Mouse (Mus musculus): ENCODE data around the gene Gm20388.

Gene Gm20388

DNA sequence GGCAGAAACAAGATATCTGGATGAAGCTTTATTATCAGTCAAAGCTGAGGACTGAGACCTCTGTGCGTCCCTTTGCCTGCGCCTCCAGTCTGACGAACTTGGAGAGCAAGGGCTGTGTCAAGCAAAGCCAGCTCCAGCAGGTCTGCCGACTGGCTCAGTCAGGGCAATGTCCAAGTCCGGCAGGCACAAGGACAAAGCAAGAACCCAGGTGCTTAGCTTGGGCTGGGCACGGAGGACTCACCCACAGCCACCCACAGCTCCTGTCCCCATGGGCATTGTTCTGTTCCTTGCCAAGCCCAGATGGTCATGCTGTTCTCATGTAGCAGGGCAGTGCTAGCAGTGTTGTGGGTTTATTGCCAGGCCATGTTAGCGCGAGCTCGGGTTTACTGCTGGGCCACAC lies 3734.6 kb downstream of the Gm20388 start:
- no peak for DNase-seq

DNA sequence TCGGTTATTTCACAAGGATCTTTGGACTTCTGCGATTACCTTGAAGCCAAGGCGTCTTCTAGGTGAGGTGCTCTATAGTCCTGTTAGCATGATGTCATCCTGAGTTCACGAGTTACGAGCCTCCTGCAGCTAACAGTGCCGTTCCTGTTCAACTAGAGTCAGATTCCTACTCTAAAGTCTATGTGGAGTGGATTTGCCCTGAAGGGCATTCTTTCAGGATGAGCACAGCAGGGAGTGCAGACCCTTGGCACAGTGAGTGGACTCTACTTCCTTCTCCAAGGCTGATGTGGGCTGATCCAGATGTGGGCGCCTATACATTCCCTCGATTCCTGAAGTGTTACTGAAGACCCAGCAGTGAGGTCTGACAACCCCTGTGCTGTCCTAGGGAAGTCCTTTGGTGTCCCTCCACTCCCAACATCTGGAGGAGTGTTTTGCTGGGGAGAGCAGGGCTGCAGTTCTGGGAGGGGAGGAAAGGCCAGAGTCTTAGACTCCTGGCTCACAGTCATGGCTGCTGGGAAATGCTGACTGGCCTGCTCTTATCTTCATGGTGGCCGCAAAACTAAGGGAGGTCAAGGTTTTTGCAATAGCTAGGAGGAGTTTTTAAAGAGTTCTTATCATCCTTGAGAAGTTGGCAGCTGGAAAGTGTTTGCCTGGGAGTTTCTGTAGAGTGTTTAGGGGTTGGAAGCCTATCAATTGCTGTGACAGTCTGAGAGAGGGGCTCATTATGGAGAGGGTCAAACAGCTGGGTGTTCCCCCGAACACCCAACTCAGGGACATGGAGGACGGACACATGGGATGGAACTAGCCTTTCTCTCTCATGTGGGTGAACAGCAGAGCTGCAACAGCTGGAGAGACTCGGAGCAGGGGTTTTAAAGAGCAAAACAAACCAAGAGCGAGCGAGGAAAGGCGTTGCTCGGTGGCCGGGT lies 3737.9 kb downstream of the Gm20388 start:
- DNase-seq, result no peak

DNA sequence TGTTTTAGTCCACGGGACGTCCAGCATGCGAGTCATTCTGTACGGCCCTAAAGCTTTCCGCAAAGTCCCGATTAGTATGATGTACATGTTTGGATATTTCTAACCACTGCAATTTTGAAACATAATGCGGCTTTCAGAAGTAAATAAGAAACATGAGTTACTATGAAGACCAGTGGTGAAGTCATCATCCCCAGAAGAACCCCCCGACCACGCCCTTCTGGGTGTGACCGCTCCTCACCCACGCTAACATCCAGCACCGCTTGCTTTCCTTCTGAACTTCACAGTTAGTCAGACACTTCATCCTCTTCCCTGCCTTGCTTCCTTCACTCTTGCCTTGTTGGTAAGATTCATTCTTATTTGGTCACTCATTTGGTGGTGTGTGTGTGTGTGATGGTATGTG lies 3738.8 kb downstream of the Gm20388 start:
- DNase-seq, result no peak

DNA sequence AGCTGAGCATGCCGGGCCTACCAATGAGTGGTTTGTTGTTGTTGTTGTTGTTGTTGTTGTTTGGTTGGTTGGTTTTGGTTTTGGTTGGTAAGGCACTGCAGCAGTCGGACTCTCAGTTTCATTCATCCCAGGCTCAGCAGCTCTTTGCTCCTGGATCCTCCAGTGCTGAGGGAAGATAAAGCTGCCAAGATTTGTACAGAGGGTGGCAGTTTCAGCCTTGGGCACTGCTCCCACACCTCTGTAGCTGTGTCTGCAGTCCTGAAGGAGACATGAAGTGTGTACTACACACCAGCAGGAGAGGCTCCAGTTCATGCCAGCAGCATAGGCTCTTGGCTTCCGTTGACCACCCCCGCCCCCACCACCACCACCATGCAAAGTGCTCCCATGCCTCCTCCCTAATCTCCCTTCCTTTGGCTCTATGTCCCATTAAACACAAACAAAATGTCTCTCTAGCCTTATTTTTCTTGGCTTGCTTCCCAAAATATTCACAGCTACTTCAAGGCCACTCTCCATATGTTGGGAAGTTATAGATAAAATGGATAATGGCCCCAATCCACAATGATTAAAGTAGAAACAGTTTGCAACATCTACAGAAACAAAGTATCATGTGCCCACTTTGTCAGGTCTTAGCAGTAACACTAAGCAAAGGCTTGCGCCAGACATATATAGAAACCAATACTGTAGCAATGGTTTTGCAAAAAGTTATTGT lies 3740.9 kb downstream of the Gm20388 start:
- no peak for DNase-seq

DNA sequence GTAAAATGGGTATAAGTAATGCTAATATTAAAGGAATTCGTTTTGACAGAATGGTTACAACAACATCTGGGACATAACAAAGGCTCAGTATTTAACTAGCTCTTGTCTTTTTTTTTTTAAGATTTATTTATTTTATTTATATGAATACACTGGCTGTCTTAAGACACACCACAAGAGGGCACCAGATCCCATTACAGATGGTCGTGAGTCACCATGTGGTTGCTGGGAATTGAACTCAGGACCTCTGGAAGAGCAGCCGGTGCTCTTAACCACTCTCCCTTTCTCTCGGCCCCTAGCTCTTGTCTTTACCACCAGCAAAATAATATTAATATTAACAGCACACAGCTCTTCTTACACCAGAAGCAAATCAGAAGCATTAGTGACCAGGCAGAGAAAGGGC lies 3742.0 kb downstream of the Gm20388 start:
- no peak for DNase-seq

DNA sequence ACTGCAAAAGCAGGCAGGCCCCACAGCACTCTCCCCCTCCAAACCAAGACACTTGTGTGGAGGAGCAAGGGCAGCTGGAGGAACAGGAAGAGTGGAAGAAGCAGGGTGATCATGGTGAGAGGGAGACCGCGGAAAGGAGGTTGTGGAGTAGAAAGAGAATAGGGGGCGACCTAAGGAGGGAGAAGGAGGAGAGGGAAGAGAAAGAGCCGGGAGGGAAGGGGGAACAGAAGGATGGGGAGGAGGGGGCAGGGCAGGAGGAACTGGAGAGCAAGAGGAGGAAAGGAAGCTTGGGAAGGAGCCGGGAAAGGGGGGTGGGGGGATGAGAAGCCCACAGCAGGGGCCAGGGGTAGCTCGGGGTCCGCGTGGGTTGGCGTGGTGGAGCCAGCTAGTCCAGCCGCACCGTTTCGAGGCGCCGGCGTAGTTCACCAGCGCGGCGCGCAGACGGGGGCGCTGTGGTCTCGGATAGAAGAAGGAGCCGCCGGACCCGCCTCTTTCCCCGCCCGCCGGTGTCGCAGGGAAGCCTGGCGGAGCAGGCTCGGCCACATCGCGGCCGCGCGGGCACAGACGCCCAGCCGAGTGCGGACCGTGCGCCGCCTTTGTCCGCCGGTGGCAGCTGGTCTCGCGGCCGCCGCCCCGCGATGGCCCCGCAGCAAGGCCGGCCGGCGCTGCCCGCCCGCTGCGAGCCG lies 3742.8 kb downstream of the Gm20388 start, which contains the start of gene Rhou:
Rhou (plus strand) TSS at position 622 of the 686 bp plus-strand sequence.
- DNase-seq, result peak; percentile 97

DNA sequence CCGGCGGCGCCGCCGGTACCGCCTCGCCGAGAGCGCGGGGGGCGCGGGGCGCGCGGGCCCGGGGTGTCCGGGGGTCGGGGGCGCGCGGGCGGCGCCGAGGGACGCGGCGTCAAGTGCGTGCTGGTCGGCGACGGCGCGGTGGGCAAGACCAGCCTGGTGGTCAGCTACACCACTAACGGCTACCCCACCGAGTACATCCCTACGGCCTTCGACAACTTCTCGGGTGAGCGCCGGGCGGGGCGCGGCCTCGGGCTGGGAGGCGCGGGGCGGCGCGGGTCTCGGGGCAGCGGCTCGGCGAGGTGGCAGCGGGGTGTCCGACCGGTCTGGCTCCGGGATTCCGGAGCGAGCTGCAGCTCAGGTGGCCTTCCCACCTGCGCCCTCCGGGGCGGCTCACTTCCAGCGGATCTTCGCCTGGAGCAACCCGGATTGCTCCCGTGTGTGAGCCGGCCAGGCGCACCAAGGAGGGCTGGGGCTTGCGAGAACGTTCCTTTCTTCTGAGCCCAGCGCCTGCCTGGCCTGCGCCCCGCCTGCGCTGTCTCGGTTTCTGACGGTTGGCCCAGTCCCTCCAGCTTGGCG lies 3743.4 kb downstream of the Gm20388 start:
- DNase-seq, result peak; percentile 78

DNA sequence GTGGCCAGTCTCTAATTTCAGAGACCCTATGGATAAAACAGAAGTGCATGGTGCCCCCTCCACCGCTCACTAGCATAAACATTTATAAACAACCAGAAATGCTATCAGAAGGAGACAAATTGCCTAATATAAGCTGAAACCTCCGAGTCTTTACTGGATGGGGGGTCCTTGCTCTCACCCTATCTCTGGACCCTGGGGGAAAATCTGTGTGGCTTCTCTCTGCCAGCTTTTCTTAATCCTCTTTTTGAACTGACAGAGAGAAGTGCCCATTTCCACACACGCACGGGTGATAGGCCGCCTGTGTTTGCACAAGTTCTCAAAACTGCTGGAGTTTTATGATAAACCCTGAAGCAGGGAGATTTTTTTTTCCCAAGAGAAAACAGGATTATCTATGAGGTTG lies 3744.1 kb downstream of the Gm20388 start:
- no peak for DNase-seq

DNA sequence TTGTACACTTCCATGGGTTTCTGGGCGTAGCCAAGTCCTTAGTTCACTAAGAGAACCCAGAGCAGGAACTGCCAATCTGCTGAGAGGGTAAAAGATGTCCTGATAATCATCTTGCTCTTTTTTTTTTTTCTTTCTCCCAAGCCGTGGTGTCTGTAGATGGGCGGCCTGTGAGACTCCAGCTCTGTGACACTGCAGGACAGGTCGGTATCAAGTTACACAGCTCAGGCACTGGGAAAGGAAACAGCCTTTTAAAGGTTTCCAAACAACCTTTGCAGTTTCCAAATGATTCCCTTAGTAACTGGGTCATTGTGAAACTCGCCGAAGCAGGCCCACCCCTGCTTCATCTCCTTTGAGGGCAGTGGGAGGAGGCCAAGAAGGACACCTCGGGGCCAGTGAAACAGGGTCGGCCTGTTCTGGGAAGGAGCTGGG lies 3744.7 kb downstream of the Gm20388 start:
- DNase-seq, result peak; percentile 65

DNA sequence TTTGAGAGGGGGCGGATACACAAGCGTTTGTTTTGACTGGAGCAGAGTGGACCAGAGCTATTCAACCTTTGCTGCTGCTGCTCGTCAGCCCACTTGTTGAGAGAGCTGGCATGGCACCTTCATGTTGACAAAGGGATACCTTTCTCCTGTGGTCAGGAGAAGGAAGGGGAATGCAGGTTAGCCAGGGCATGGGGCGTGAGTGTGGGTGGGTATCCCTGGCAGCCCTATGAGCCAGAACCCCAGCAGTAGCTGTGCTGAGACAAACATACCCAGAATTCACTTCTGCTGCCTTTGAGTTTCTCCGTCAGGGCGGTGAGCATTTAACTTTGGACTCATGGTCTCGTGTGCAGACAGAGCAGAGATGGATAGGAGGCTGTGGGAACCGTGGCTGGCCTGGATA lies 3747.2 kb downstream of the Gm20388 start:
- no peak for DNase-seq

DNA sequence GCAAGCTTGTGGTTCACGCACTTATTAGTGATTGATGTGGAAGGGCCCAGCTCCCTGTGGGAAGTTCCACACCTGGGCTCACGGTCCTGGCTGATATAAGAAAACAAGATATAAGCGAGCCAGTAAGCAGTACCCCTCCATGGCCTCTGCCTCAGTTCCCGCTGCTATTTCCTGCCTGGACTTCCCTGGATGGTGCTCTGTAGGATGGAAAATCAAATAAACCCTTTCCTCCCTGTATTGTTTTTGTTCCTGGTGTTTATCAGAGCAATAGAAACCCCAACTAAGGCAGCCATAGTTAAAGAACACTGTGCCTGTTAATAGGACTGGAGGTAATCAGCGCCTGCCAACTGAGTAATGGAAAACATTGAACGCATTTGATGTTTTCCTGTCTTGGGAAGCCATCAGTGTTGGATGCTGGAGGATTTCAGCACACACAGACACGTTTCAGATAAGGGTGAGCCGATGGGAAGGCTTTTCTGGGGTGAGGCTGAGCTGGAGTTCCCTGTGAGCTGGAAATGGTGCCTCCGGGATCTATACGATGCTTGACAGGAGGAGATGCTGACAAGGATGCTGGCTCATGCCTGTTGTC lies 3748.9 kb downstream of the Gm20388 start:
- DNase-seq, result no peak

DNA sequence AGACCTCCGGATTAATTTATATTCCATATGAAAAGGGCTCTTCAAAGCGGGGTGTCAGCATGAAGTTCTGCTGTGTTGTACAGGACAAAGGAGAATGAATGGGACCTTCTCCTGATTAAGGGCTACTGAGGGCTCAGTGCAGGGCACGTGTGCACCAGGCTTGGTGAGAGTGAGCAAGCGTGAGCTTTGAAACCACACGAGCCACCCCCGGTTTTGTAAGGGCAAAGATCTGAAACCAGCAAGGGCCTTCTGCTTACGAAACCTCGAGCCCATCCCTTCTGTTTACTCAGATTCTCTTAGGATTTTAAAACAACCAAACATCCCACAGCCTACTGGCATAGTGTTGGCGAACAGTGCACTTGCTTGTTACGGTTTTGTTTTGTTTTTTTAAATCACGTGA lies 3750.9 kb downstream of the Gm20388 start:
- no peak for DNase-seq

DNA sequence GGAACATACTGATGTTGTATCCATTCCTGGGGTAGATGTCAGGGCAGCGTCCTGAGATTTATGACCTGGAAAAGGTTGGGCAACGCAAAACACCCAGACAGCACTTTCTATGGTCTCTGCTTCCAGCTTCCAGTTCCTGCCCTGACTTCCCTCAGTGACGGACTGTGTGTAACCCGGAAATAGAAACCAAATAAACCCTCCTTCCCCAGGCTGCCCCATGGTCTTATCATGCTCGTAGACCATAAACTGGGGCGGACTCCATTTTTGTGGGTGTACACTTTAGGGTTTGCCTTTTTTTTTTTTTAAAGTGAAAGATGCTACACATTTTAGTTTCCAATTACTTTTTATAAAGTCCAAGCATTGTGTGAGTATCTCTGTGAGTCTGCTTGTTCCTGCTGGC lies 3754.9 kb downstream of the Gm20388 start:
- DNase-seq, result no peak

DNA sequence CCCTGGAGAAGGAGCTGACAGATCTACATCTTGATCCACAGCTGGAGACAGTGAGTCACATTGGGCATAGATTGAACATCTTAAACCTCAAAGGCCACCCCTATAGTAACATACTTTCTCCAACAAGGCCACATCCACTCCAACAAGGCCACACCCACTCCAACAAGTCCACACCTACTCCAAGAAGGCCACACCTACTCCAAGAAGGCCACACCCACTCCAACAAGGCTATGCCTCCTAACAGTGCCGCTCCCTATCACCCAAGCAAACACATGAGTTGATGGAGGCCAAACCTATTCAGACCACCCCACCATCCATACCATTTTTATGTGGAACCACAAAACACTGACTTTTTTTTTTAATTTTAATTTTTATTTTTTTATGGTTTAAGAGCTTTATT lies 3756.2 kb downstream of the Gm20388 start:
- DNase-seq, result no peak

DNA sequence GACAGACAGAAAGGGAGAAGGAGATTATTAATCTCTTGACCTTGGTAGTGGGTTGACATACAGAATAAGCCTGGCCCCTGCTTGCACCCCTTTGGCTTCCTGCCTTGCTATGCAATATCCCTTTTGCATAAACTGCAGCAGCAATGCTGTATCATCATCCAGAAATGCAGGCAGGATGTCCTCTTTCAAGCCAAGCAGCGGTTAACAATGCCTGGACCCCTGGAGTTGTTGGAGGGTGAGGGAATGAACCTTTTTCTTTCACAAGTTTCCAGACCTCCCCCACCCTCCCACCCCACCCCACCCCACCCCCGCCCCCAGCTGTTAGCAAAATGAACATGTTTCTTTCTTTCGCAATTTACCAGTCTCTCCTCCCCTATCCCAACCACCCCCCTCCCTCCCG lies 3758.0 kb downstream of the Gm20388 start:
- no peak for DNase-seq

DNA sequence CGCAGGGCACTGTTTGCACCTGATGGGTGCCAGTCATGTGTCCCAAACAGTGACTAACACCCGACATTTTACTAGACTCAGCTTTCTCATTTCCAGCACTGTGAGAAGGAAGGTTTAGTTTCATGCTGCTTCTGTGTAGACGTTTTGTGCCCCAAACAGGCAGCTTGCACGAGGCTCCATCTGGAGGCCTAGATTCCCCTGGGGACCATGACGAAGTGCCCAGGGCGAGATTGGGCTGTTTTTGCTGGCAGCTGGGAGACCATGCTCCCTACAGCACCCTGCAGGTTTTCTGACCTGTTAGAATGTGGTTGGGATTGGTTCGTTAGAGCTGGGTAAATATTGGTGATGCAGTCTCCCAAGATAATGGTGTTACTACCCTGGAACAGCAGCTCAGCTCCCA lies 3760.1 kb downstream of the Gm20388 start:
- no peak for DNase-seq

DNA sequence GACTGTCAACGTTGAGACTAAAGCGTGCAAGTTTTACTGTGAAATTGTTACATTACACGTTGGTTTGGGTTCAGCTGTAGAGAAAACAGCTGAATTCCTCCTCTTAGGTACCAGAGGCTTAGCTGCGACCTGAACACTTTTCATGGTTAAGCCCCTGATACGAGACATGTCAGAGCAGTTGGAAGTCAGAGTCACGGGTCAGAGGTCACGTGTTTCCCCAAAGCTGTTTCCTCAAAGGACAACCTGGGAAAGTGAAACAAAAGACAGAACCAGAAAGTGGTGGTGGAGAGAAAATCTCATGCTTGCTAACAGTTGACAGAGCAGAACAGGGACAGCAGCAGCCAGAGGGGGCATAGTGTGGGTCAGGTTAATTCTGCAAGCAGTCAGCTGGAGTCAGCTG lies 3760.8 kb downstream of the Gm20388 start:
- no peak for DNase-seq

DNA sequence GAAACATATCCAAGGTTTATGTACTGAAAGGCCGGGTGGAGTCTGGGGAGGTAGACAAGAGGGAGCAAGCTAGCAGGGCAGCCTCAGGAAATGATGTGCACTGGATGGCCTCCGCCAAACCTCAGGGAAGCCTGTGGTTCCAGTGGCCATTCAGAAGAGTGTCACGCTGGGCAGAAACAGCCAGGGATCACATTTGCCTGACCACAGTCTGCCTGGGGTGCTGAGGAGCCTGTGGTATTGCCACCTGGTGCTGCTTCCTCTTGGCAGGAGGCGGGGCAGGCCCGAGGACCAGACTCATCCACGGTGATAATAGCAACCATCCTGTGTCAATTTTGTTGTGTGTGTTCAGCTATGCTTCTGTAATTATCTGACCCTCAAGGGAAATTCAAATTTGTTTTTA lies 3762.0 kb downstream of the Gm20388 start:
- no peak for DNase-seq

DNA sequence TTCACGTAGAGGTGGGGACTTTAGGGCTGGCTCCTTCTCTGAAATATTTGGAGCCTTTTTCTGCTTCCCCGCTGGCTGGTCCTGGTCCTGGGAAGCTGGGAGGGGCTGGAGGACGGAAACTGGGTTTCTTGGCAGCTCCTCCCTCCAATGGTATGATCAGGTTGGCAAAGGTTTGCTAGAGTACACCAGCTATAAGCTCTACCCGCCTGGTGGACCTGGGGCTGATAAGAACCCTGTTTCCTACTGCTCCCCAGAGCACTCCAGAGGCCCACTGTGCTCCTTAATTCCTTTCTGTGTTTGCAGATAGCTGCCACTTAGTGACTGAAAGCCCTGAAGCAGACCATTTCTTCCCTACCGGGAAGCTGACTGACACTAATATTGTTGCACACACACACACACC lies 3765.0 kb downstream of the Gm20388 start:
- no peak for DNase-seq

DNA sequence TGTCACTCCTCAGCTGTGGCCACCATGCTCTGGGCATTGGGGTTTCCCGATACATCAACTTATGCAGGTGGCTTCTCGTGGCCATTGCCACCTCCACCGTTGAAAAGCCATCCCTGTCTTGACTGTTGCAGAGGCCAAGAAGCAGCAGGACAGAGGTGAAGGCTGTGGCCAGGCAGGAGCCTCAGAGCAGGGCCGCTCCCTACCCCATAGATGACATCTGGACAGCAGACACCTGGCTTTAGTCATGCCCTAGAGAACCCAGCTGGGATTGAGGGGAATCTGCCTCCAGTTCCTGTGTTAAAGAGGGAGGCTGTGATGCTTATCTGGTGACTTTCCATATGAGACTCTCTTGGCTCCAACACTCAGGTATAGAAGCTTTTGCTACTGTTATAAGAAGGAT lies 3767.7 kb downstream of the Gm20388 start:
- DNase-seq, result no peak

DNA sequence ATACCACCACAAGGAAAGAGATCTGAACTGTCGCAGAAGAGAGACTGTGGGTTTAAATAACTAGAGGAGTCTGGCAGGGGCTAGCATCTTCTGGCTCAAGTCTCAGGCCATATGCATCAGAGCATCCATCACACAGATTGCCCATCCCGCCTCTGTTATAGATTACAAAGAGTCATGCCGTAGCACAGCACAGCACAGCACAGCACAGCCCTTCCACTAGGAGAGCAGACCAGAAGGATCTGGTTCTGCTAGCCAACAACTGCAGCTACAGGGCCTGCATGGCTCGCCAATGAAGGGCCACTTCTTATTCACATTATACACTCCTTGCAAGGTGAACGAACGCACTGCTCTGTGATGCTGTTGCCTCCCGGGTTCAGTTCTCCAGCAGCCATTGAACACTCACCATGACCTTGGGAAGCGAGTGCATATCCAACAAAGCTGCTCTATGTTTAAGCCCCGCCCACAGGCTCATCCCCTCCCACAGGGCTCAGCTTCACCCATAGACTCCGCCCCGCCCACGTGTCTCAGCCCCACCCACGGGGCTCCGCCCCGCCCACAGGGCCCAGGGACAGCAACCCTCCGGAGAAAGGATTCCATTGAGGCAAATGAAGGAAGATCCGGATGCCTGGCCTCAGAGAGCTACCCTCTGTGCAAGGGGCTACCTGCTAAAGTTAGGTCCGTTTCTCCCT lies 3771.6 kb downstream of the Gm20388 start:
- DNase-seq, result peak; percentile 91

DNA sequence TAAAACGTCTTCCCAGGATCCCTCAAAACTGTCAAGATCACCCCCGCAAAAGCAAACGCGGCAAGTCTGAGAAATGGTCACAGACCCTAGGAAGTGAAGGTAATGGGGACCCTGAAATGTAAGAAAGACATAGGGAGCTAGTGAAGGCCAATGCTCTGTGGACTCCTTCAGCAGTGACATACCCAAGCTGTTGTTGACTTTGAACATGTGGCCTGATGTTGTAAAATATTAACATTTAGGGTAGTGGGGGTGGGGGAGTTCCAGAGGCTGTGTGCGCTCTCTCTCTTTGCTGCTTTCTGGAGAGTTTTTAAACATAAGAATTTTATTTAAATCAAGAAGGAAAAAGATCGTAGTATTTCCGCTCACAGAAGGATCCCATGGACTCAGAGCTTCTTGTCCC lies 3772.7 kb downstream of the Gm20388 start:
- no peak for DNase-seq
